Mouse (Mus musculus) heart, embryonic 12.5 days (tissue): Measurements from ENCODE around the gene Tex2. TPM values are rescaled to one million over a fixed set of nuclear protein-coding genes. Genes with fewer than 3 reads are reported as not detected.

ENCODE experiments used
- ATAC-seq: fragments of 200-750 bp; cut with Nextera tagmentation; 2 replicates; pipeline ENCODE4 v1.8.0; 2017; ENCODE audit warnings: moderate TSS enrichment, moderate library complexity; ENCODE audit not compliant: insufficient number of reproducible peaks, low FRiP score
- H3K27ac ChIP-seq: fragments of 300-500 bp; sonication (generic); 2 replicates; pipeline ENCODE4 v1.5.1; 2016; ENCODE audit warnings: mild to moderate bottlenecking, moderate library complexity; ENCODE audit not compliant: poor library complexity, severe bottlenecking
- H3K27me3 ChIP-seq: fragments of 300-500 bp; sonication (generic); replicated peaks from 2 replicates; pipeline ENCODE4 v1.6.1; 2016; ENCODE audit warnings: mild to moderate bottlenecking, moderate library complexity
- H3K36me3 ChIP-seq: fragments of 300-500 bp; sonication (generic); 2 replicates; pipeline ENCODE4 v1.6.1; 2016; ENCODE audit warnings: mild to moderate bottlenecking, moderate library complexity
- H3K4me1 ChIP-seq: fragments of 300-500 bp; sonication (generic); replicated peaks from 2 replicates; pipeline ENCODE4 v1.6.1; 2016; ENCODE audit warnings: mild to moderate bottlenecking
- H3K4me2 ChIP-seq: fragments of 300-500 bp; sonication (generic); 2 replicates; pipeline ENCODE4 v1.6.1; 2016; ENCODE audit warnings: mild to moderate bottlenecking, moderate library complexity
- H3K4me3 ChIP-seq: fragments of 300-500 bp; sonication (generic); 2 replicates; pipeline ENCODE4 v1.5.1; 2016; ENCODE audit warnings: mild to moderate bottlenecking
- H3K9ac ChIP-seq: fragments of 300-500 bp; sonication (generic); 2 replicates; pipeline ENCODE4 v1.6.1; 2016; ENCODE audit warnings: mild to moderate bottlenecking, moderate library complexity
- H3K9me3 ChIP-seq: fragments of 300-500 bp; sonication (generic); replicated peaks from 2 replicates; pipeline ENCODE4 v1.6.1; 2016; ENCODE audit warnings: mild to moderate bottlenecking, moderate library complexity
- WGBS: fragments of 180-500 bp; shearing (Covaris S2); methylation state at CpG from one replicate; pipeline ENCODE4 v1.1.7; 2016; 5-methylcytosine and 5-hydroxymethylcytosine counted together
- polyA plus RNA-seq: library from polyadenylated mRNA; unstranded; fragments of >200 nt; fragmentation: Nextera tagmentation; extraction: Ambion mirVana; gene quantifications from 2 replicates; pipeline ENCODE4 v1.2.1, GENCODE M21; 2016

The Tex2 gene
- polyA plus RNA-seq, 1 experiment from 2014 or later: 19.8 TPM

DNA sequence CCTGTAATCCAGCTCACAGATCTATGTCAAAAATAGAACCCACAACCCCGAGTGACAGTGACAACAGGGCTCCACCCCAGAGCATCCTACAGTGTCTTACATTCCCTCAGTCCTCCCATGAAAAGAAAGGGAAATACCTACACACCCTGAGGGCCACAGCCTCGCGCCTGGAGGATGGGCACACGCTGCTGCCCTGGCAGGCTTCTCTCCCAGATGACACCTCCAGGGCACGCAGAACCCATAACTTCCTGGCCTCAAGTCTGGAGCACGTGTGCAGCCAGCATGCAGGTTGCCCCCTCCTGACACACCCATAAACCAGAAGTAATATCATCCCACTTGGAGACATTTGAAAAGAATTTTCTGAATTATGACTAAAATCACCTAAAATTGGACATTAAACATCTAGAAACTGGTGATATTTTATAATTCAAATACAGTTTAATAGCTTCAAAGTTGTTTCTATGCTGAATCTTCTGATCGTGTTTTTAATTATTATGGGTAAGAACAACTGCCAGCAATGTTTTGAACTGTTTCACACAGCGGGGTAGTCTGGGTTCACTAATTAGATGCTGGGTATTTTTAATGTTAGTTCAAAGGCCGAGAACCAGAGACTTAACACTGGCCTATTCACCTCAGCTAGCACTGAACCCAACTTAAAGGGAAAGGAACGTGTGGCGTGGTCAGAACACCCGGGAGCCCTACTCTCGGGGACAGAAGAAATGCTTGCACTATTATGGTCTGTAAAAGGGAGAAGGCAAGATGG, 72.5 kb downstream of the Tex2 start:
- no peaks in the 10 kb centered on the region for H3K27me3 ChIP-seq
- no peak overlapping the region for H3K9ac ChIP-seq
- no peak overlapping the region for H3K27ac ChIP-seq
- H3K9me3 ChIP-seq: no peaks in the 10 kb centered on the region
- ATAC-seq: no peak
- peaks cover 30% of the 10 kb centered on the region for H3K36me3 ChIP-seq
- WGBS: 78% methylated on average over 13 of the region's 13 CpGs
- no peak overlapping the region for H3K4me2 ChIP-seq
- H3K4me3 ChIP-seq: no peak overlapping the region
- H3K4me1 ChIP-seq: peaks cover 17% of the 10 kb centered on the region

- 50% methylated on average over 11 of the region's 11 CpGs for WGBS
- peak; percentile 81 for ATAC-seq
- H3K36me3 ChIP-seq: peaks cover 21% of the 10 kb centered on the region
- no peaks in the 10 kb centered on the region for H3K27me3 ChIP-seq
- H3K4me2 ChIP-seq: no peak overlapping the region
- H3K9me3 ChIP-seq: no peaks in the 10 kb centered on the region
- peaks cover 18% of the 10 kb centered on the region; the same call in 1 of the 2 replicates for H3K4me1 ChIP-seq
- H3K4me3 ChIP-seq: no peak overlapping the region
- H3K9ac ChIP-seq: no peak overlapping the region
- peak overlapping the region; percentile 77 for H3K27ac ChIP-seq
Observed at GRCm38 (mm10) chr11:106536253-106536912, 76.8 kb downstream of the Tex2 start.

DNA sequence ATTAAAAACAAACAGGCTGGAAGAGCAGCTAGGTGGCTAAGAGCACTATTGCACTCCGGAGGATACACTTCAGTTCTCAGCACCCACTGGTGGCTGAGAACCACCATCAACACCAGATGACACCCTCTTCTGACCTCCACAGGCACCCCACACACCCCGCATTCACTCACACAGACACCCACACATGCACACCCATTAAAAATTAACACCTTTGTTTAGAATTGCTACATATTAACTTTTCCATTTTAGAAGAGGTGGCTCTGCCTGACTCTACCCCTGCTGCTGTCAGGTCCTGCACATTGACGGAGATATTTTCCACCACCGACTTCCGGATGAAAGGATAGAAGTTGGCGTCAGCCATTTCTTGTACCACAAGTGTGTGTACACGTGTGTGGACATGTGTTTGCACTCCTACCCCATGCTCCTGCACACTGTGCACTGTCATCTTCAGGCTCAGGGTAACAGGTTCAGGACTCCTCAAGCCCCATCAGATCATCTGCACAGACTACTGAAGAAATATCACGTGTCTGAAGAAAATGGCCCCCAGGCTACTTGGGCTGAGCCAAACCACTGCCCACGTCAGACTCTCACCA, 77.5 kb downstream of the Tex2 start:
- ATAC-seq: no peak
- Histone ChIP-seq H3K36me3 (peaks cover 25% of the 10 kb centered on the region), H3K27ac (peak overlapping the region; percentile 77), H3K9me3 (no peaks in the 10 kb centered on the region), H3K27me3 (no peaks in the 10 kb centered on the region), H3K9ac (no peak overlapping the region), H3K4me2 (no peak overlapping the region), H3K4me3 (no peak overlapping the region), H3K4me1 (peaks cover 18% of the 10 kb centered on the region; the same call in 1 of the 2 replicates)
- 77% methylated on average over 9 of the region's 9 CpGs for WGBS

- Histone ChIP-seq H3K36me3 (peaks cover 35% of the 10 kb centered on the region), H3K4me2 (no peak overlapping the region), H3K4me1 (peaks cover 21% of the 10 kb centered on the region), H3K4me3 (no peak overlapping the region), H3K27ac (no peak overlapping the region), H3K27me3 (no peaks in the 10 kb centered on the region), H3K9ac (no peak overlapping the region), H3K9me3 (no peaks in the 10 kb centered on the region)
- no peak for ATAC-seq
- WGBS: 84% methylated on average over 9 of the region's 9 CpGs
Observed at GRCm38 (mm10) chr11:106532248-106532790, 80.9 kb downstream of the Tex2 start.

GRCm38 (mm10) chr11:106529786-106530185, 83.4 kb downstream of the Tex2 start:
- no peak for ATAC-seq
- Histone ChIP-seq H3K9me3 (no peaks in the 10 kb centered on the region), H3K36me3 (peaks cover 44% of the 10 kb centered on the region), H3K9ac (no peak overlapping the region), H3K27ac (no peak overlapping the region), H3K4me2 (no peak overlapping the region), H3K4me1 (peaks cover 8% of the 10 kb centered on the region; the same call in 1 of the 2 replicates), H3K4me3 (no peak overlapping the region), H3K27me3 (no peaks in the 10 kb centered on the region)
- 76% methylated on average over 5 of the region's 5 CpGs for WGBS

DNA sequence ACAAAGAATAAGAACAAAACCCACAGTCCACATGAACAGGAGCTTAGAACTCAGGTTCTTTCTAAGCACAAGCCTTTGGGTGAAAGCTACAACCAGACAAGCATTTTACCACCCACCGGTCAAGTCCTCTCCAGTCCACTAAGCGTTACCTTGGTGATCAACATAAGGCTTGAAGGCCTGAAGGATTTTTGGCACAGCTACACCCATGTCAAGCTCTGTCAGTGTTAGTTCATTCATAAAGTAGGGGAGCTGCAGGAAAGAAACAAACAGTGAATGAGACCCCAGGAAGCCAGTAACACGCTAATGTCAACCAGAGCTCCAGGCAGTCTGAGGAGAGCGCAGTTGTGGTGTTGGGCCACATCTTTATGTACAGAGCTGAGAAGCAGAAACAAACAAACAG, 84.1 kb downstream of the Tex2 start:
- Histone ChIP-seq H3K27me3 (no peaks in the 10 kb centered on the region), H3K36me3 (peaks cover 46% of the 10 kb centered on the region), H3K9ac (no peak overlapping the region), H3K4me1 (peaks cover 7% of the 10 kb centered on the region; the same call in 1 of the 2 replicates), H3K4me2 (no peak overlapping the region), H3K27ac (no peak overlapping the region), H3K9me3 (no peaks in the 10 kb centered on the region), H3K4me3 (no peak overlapping the region)
- no peak for ATAC-seq
- 94% methylated on average over 4 of the region's 4 CpGs for WGBS

DNA sequence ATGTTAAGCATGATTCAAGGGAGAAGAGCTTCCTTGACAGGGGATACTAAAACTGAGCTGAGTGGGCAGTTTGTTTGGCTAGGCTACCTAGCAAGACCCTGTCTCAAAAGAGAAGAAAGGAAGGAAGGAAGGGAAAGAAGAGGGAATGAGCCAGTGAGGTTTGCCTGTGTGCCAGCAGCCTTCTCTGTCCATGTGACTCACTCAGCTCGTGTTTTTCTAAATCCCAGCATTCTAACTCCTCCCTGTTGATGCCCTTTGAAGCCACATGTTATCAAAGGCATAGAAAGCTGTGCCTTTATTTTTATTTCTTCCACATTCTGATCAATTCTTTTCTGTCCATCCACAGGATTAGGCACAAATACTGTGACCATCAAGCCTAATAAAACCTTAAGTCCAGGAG, 85.3 kb downstream of the Tex2 start:
- no peaks in the 10 kb centered on the region for H3K27me3 ChIP-seq
- peaks cover 6% of the 10 kb centered on the region; the same call in 1 of the 2 replicates for H3K4me1 ChIP-seq
- H3K9me3 ChIP-seq: no peaks in the 10 kb centered on the region
- 27% methylated on average over 1 of the region's 1 CpGs for WGBS
- no peak overlapping the region for H3K9ac ChIP-seq
- no peak overlapping the region for H3K4me3 ChIP-seq
- no peak overlapping the region for H3K4me2 ChIP-seq
- no peak overlapping the region for H3K27ac ChIP-seq
- H3K36me3 ChIP-seq: peaks cover 39% of the 10 kb centered on the region
- no peak for ATAC-seq

GRCm38 (mm10) chr11:106527147-106527821, 85.9 kb downstream of the Tex2 start:
- WGBS: 64% methylated on average over 10 of the region's 10 CpGs
- Histone ChIP-seq H3K9ac (no peak overlapping the region), H3K9me3 (no peaks in the 10 kb centered on the region), H3K27ac (no peak overlapping the region), H3K4me2 (no peak overlapping the region), H3K36me3 (peaks cover 32% of the 10 kb centered on the region), H3K27me3 (no peaks in the 10 kb centered on the region), H3K4me3 (no peak overlapping the region), H3K4me1 (peaks cover 6% of the 10 kb centered on the region; the same call in 1 of the 2 replicates)
- ATAC-seq: no peak

GRCm38 (mm10) chr11:106522538-106522937, 90.7 kb downstream of the Tex2 start:
- ATAC-seq: no peak
- Histone ChIP-seq H3K4me3 (no peak overlapping the region), H3K4me2 (no peak overlapping the region), H3K36me3 (peaks cover 12% of the 10 kb centered on the region), H3K27me3 (no peaks in the 10 kb centered on the region), H3K9me3 (no peaks in the 10 kb centered on the region), H3K9ac (no peak overlapping the region), H3K4me1 (peaks cover 15% of the 10 kb centered on the region), H3K27ac (no peak overlapping the region)
- 59% methylated on average over 3 of the region's 3 CpGs for WGBS

DNA sequence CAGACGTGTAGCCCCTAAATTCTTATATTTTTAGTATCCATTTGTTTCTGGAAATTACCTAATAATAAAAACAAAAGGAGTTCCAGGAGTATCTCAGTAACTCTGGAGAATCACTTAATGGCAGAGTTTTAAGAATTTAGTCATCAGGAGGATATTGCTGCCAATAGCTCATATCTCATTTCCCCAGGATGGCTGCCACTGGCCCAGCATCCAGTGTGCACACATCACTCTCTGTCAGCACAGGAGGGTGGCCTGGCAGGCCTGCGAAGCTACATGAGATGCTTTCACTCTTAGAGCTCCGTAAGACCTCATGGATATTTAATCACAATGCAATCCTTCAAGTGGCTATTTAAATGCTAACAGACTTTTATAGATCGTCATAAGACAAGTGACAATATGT, 91.6 kb downstream of the Tex2 start:
- no peak overlapping the region for H3K4me3 ChIP-seq
- peaks cover 15% of the 10 kb centered on the region for H3K4me1 ChIP-seq
- peaks cover 6% of the 10 kb centered on the region; the same call in 1 of the 2 replicates for H3K36me3 ChIP-seq
- no peaks in the 10 kb centered on the region for H3K9me3 ChIP-seq
- 58% methylated on average over 4 of the region's 4 CpGs for WGBS
- no peak for ATAC-seq
- H3K9ac ChIP-seq: no peak overlapping the region
- H3K27me3 ChIP-seq: no peaks in the 10 kb centered on the region
- no peak overlapping the region for H3K4me2 ChIP-seq
- no peak overlapping the region for H3K27ac ChIP-seq
